Mouse (Mus musculus): ENCODE measurements around the gene Sarnp. TPM values are rescaled to one million over a fixed set of nuclear protein-coding genes. Genes with fewer than 3 reads are reported as not detected.
A peak's percentile ranks its signal among the peaks of the same experiment; 100 is the strongest.
"Not testable (repeated sequence)": the region's sequence is repeated elsewhere in the genome, so short reads cannot be mapped to it uniquely, and the experiment has no call there.

Gene Sarnp
- polyA plus RNA-seq, 1 experiment, result 45.2 TPM

- Histone ChIP-seq H3K4me3 (replicated peaks; ENCODE audit: control insufficient read depth, low read depth, low read length) (peak within 1 kb of the TSS; percentile 96), H3K27ac (ENCODE audit: control insufficient read depth, insufficient read depth, low read depth, low read length, poor library complexity) (peak within 1 kb of the TSS; percentile 97), H3K4me1 (ENCODE audit: control insufficient read depth, insufficient read depth, low read length) (peaks cover 4% of the 10 kb centered on the region; the same call in 1 of the 2 replicates)
- WGBS, result under 1% methylated on average over 28 of the region's 28 CpGs
- TF ChIP-seq POLR2A (IDR thresholded peaks at IDR 0.05; ENCODE audit: borderline replicate concordance, control insufficient read depth, low read depth, low read length) (no peak), CTCF (IDR thresholded peaks at IDR 0.05; ENCODE audit: control insufficient read depth, insufficient read depth, low read length) (no peak)
Measured at GRCm38 (mm10) chr10:128804271-128805091, 12.7 kb upstream of the Sarnp start, which contains the start of gene Tmem198b. TSS of gene Tmem198b (minus strand) at chr10:128804370.

GRCm38 (mm10) chr10:128805092-128806000, 11.8 kb upstream of the Sarnp start:
- peak overlapping the region; percentile 97 for H3K27ac ChIP-seq (ENCODE audit: control insufficient read depth, insufficient read depth, low read depth, low read length, poor library complexity)
- H3K4me3 ChIP-seq (replicated peaks; ENCODE audit: control insufficient read depth, low read depth, low read length), result peak overlapping the region; percentile 96
- peaks cover 4% of the 10 kb centered on the region; the same call in 1 of the 2 replicates for H3K4me1 ChIP-seq (ENCODE audit: control insufficient read depth, insufficient read depth, low read length)
- TF ChIP-seq CTCF (IDR thresholded peaks at IDR 0.05; ENCODE audit: control insufficient read depth, insufficient read depth, low read length) (no peak), POLR2A (IDR thresholded peaks at IDR 0.05; ENCODE audit: borderline replicate concordance, control insufficient read depth, low read depth, low read length) (peak; percentile 65; the same call in 1 of the 2 replicates)
- under 1% methylated on average over 64 of the region's 70 CpGs for WGBS

GRCm38 (mm10) chr10:128806086-128806485, 11.0 kb upstream of the Sarnp start:
- no peak for TF ChIP-seq CTCF (IDR thresholded peaks at IDR 0.05; ENCODE audit: control insufficient read depth, insufficient read depth, low read length)
- TF ChIP-seq POLR2A (IDR thresholded peaks at IDR 0.05; ENCODE audit: borderline replicate concordance, control insufficient read depth, low read depth, low read length), result no peak
- peaks cover 4% of the 10 kb centered on the region; the same call in 1 of the 2 replicates for H3K4me1 ChIP-seq (ENCODE audit: control insufficient read depth, insufficient read depth, low read length)
- WGBS, result 43% methylated on average over 6 of the region's 6 CpGs
- peak overlapping the region; percentile 65 for H3K4me3 ChIP-seq (replicated peaks; ENCODE audit: control insufficient read depth, low read depth, low read length)
- H3K27ac ChIP-seq (ENCODE audit: control insufficient read depth, insufficient read depth, low read depth, low read length, poor library complexity), result peak overlapping the region; percentile 41; the same call in 1 of the 2 replicates

- TF ChIP-seq POLR2A (IDR thresholded peaks at IDR 0.05; ENCODE audit: borderline replicate concordance, control insufficient read depth, low read depth, low read length), result no peak
- TF ChIP-seq CTCF (IDR thresholded peaks at IDR 0.05; ENCODE audit: control insufficient read depth, insufficient read depth, low read length), result no peak
- 70% methylated on average over 8 of the region's 8 CpGs for WGBS
- no peak overlapping the region; the same call in 1 of the 2 replicates for H3K27ac ChIP-seq (ENCODE audit: control insufficient read depth, insufficient read depth, low read depth, low read length, poor library complexity)
- H3K4me1 ChIP-seq (ENCODE audit: control insufficient read depth, insufficient read depth, low read length), result peaks cover 4% of the 10 kb centered on the region; the same call in 1 of the 2 replicates
- peak overlapping the region; percentile 34 for H3K4me3 ChIP-seq (replicated peaks; ENCODE audit: control insufficient read depth, low read depth, low read length)
Measured at GRCm38 (mm10) chr10:128807018-128807417, 10.1 kb upstream of the Sarnp start.

- no peak overlapping the region for H3K4me3 ChIP-seq (replicated peaks; ENCODE audit: control insufficient read depth, low read depth, low read length)
- 89% methylated on average over 4 of the region's 4 CpGs for WGBS
- no peak for TF ChIP-seq POLR2A (IDR thresholded peaks at IDR 0.05; ENCODE audit: borderline replicate concordance, control insufficient read depth, low read depth, low read length)
- no peak for TF ChIP-seq CTCF (IDR thresholded peaks at IDR 0.05; ENCODE audit: control insufficient read depth, insufficient read depth, low read length)
- no peaks in the 10 kb centered on the region; the same call in 1 of the 2 replicates for H3K4me1 ChIP-seq (ENCODE audit: control insufficient read depth, insufficient read depth, low read length)
- no peak overlapping the region for H3K27ac ChIP-seq (ENCODE audit: control insufficient read depth, insufficient read depth, low read depth, low read length, poor library complexity)
Measured at GRCm38 (mm10) chr10:128820217-128820616, 3.1 kb downstream of the Sarnp start.

- Histone ChIP-seq H3K27ac (ENCODE audit: control insufficient read depth, insufficient read depth, low read depth, low read length, poor library complexity) (peak within 1 kb of the TSS; percentile 16; the same call in 1 of the 2 replicates), H3K4me1 (ENCODE audit: control insufficient read depth, insufficient read depth, low read length) (no peaks in the 10 kb centered on the region; the same call in 1 of the 2 replicates), H3K4me3 (replicated peaks; ENCODE audit: control insufficient read depth, low read depth, low read length) (peak within 1 kb of the TSS; percentile 92)
- peak; percentile 56; the same call in 1 of the 2 replicates for TF ChIP-seq POLR2A (IDR thresholded peaks at IDR 0.05; ENCODE audit: borderline replicate concordance, control insufficient read depth, low read depth, low read length)
- TF ChIP-seq CTCF (IDR thresholded peaks at IDR 0.05; ENCODE audit: control insufficient read depth, insufficient read depth, low read length), result no peak
- under 1% methylated on average over 46 of the region's 46 CpGs for WGBS
Measured at GRCm38 (mm10) chr10:128821358-128822056, 4.4 kb downstream of the Sarnp start, which contains the start of gene Ormdl2. TSS of gene Ormdl2 (minus strand) at chr10:128821645.

GRCm38 (mm10) chr10:128822135-128822534, 5.0 kb downstream of the Sarnp start:
- no peak for TF ChIP-seq CTCF (IDR thresholded peaks at IDR 0.05; ENCODE audit: control insufficient read depth, insufficient read depth, low read length)
- no peak for TF ChIP-seq POLR2A (IDR thresholded peaks at IDR 0.05; ENCODE audit: borderline replicate concordance, control insufficient read depth, low read depth, low read length)
- peak overlapping the region; percentile 92 for H3K4me3 ChIP-seq (replicated peaks; ENCODE audit: control insufficient read depth, low read depth, low read length)
- no peak overlapping the region for H3K27ac ChIP-seq (ENCODE audit: control insufficient read depth, insufficient read depth, low read depth, low read length, poor library complexity)
- WGBS, result 2% methylated on average over 13 of the region's 13 CpGs
- H3K4me1 ChIP-seq (ENCODE audit: control insufficient read depth, insufficient read depth, low read length), result no peaks in the 10 kb centered on the region; the same call in 1 of the 2 replicates

GRCm38 (mm10) chr10:128823087-128823486, 6.0 kb downstream of the Sarnp start:
- H3K4me3 ChIP-seq (replicated peaks; ENCODE audit: control insufficient read depth, low read depth, low read length), result peak overlapping the region; percentile 7
- H3K27ac ChIP-seq (ENCODE audit: control insufficient read depth, insufficient read depth, low read depth, low read length, poor library complexity); H3K4me1 ChIP-seq (ENCODE audit: control insufficient read depth, insufficient read depth, low read length): not testable (repeated sequence)
- 71% methylated on average over 4 of the region's 4 CpGs for WGBS

All from bone marrow, adult 2 months (tissue).